Mouse (Mus musculus): Measurements from ENCODE around the gene Gm5930. TPM values are rescaled to one million over a fixed set of nuclear protein-coding genes. Genes with fewer than 3 reads are reported as not detected.
"Not testable (repeated sequence)": the region's sequence is repeated elsewhere in the genome, so short reads cannot be mapped to it uniquely, and the experiment has no call there.

Gene Gm5930
- polyA plus RNA-seq (2012; rRNA removed) = 2.2 and 3.0 TPM in 2 replicates

- not testable (repeated sequence) for H3K36me3 ChIP-seq (ENCODE audit: control insufficient read depth, insufficient read depth, low read length); H3K27ac ChIP-seq (ENCODE audit: control insufficient read depth, insufficient read depth, low read depth, low read length); H3K4me3 ChIP-seq (ENCODE audit: control insufficient read depth, low read depth, low read length); H3K27me3 ChIP-seq (ENCODE audit: control insufficient read depth, insufficient read depth, low read length); H3K4me1 ChIP-seq (ENCODE audit: control insufficient read depth, insufficient read depth, low read length)
Observed at GRCm38 (mm10) chr14:44338484-44338883, at the start of gene Gm5930. TSS of gene Gm5930 (minus strand) at chr14:44338584.

GRCm38 (mm10) chr14:44384233-44384632 is 45.8 kb upstream of the Gm5930 start:
- H3K36me3 ChIP-seq (ENCODE audit: control insufficient read depth, insufficient read depth, low read length); H3K27me3 ChIP-seq (ENCODE audit: control insufficient read depth, insufficient read depth, low read length); H3K4me1 ChIP-seq (ENCODE audit: control insufficient read depth, insufficient read depth, low read length); H3K27ac ChIP-seq (ENCODE audit: control insufficient read depth, insufficient read depth, low read depth, low read length): not testable (repeated sequence)
- H3K4me3 ChIP-seq (ENCODE audit: control insufficient read depth, low read depth, low read length) = peak overlapping the region; percentile 65

- H3K27me3 ChIP-seq (ENCODE audit: control insufficient read depth, insufficient read depth, low read length); H3K27ac ChIP-seq (ENCODE audit: control insufficient read depth, insufficient read depth, low read depth, low read length); H3K36me3 ChIP-seq (ENCODE audit: control insufficient read depth, insufficient read depth, low read length); H3K4me1 ChIP-seq (ENCODE audit: control insufficient read depth, insufficient read depth, low read length): not testable (repeated sequence)
- peak within 1 kb of the TSS; percentile 70 for H3K4me3 ChIP-seq (ENCODE audit: control insufficient read depth, low read depth, low read length)
Observed at GRCm38 (mm10) chr14:44365057-44365456, 26.7 kb upstream of the Gm5930 start, which contains the start of gene Gm8229. TSS of gene Gm8229 (plus strand) at chr14:44365357.

- not testable (repeated sequence) for H3K27ac ChIP-seq (ENCODE audit: control insufficient read depth, insufficient read depth, low read depth, low read length); H3K27me3 ChIP-seq (ENCODE audit: control insufficient read depth, insufficient read depth, low read length); H3K4me3 ChIP-seq (ENCODE audit: control insufficient read depth, low read depth, low read length); H3K4me1 ChIP-seq (ENCODE audit: control insufficient read depth, insufficient read depth, low read length); H3K36me3 ChIP-seq (ENCODE audit: control insufficient read depth, insufficient read depth, low read length)
Observed at GRCm38 (mm10) chr14:44362301-44362700, 23.9 kb upstream of the Gm5930 start.

GRCm38 (mm10) chr14:44361416-44361815 is 23.0 kb upstream of the Gm5930 start:
- not testable (repeated sequence) for H3K36me3 ChIP-seq (ENCODE audit: control insufficient read depth, insufficient read depth, low read length); H3K4me1 ChIP-seq (ENCODE audit: control insufficient read depth, insufficient read depth, low read length); H3K27ac ChIP-seq (ENCODE audit: control insufficient read depth, insufficient read depth, low read depth, low read length); H3K27me3 ChIP-seq (ENCODE audit: control insufficient read depth, insufficient read depth, low read length); H3K4me3 ChIP-seq (ENCODE audit: control insufficient read depth, low read depth, low read length)

- not testable (repeated sequence) for H3K36me3 ChIP-seq (ENCODE audit: control insufficient read depth, insufficient read depth, low read length); H3K4me1 ChIP-seq (ENCODE audit: control insufficient read depth, insufficient read depth, low read length); H3K27ac ChIP-seq (ENCODE audit: control insufficient read depth, insufficient read depth, low read depth, low read length); H3K27me3 ChIP-seq (ENCODE audit: control insufficient read depth, insufficient read depth, low read length)
- peak overlapping the region; percentile 72 for H3K4me3 ChIP-seq (ENCODE audit: control insufficient read depth, low read depth, low read length)
Observed at GRCm38 (mm10) chr14:44312049-44312448, 26.3 kb downstream of the Gm5930 start.

GRCm38 (mm10) chr14:44285280-44285679 is 53.1 kb downstream of the Gm5930 start, which contains the start of gene Gm8220:
TSS of gene Gm8220 (plus strand) at chr14:44285580.
- H3K4me1 ChIP-seq (ENCODE audit: control insufficient read depth, insufficient read depth, low read length); H3K27ac ChIP-seq (ENCODE audit: control insufficient read depth, insufficient read depth, low read depth, low read length); H3K27me3 ChIP-seq (ENCODE audit: control insufficient read depth, insufficient read depth, low read length); H3K36me3 ChIP-seq (ENCODE audit: control insufficient read depth, insufficient read depth, low read length): not testable (repeated sequence)
- peak within 1 kb of the TSS; percentile 71 for H3K4me3 ChIP-seq (ENCODE audit: control insufficient read depth, low read depth, low read length)

Other genes starting within 250 kb of the Gm5930 start
- 0.27 and 1.0 TPM in 2 replicates for gene Ear2, start 235.9 kb downstream of the Gm5930 start, polyA plus RNA-seq (2012; rRNA removed)
- 2.8 and 4.1 TPM in 2 replicates for gene Gm3327, start 214.7 kb downstream of the Gm5930 start, polyA plus RNA-seq (2012; rRNA removed)
- 0.63 and 2.4 TPM in 2 replicates for gene Gm8212, start 140.9 kb downstream of the Gm5930 start, polyA plus RNA-seq (2012; rRNA removed)
- 6.8 and 7.4 TPM in 2 replicates for gene 4930503E14Rik, start 125.3 kb downstream of the Gm5930 start, polyA plus RNA-seq (2012; rRNA removed)
- 3.3 TPM in 2 replicates for gene Gm8220, start 53.0 kb downstream of the Gm5930 start, polyA plus RNA-seq (2012; rRNA removed)
- 1.2 and 1.7 TPM in 2 replicates for gene Gm8229, start 26.8 kb upstream of the Gm5930 start, polyA plus RNA-seq (2012; rRNA removed)
- gene Gm3371, start 72.1 kb upstream of the Gm5930 start, polyA plus RNA-seq (2012; rRNA removed) = 1.5 and 1.6 TPM in 2 replicates
- gene Gm8232, start 95.1 kb upstream of the Gm5930 start, polyA plus RNA-seq (2012; rRNA removed) = 1.2 and 1.8 TPM in 2 replicates
- gene BC061237, start 153.9 kb upstream of the Gm5930 start, polyA plus RNA-seq (2012; rRNA removed) = 17.0 and 21.5 TPM in 2 replicates
- gene Gm17093, start 179.7 kb upstream of the Gm5930 start, polyA plus RNA-seq (2012; rRNA removed) = not detected in 2 replicates
- gene Gm8247, start 244.6 kb upstream of the Gm5930 start, polyA plus RNA-seq (2012; rRNA removed) = 1.1 and 1.7 TPM in 2 replicates

Measured in testis, adult 2 months (tissue).